Mouse (Mus musculus): ENCODE data around the gene Tsen34.
A peak's percentile ranks its signal among the peaks of the same experiment; 100 is the strongest.

- TF ChIP-seq CTCF (IDR thresholded peaks at IDR 0.05; ENCODE audit: low read depth) (peak; percentile 25), EP300 (IDR thresholded peaks at IDR 0.05; ENCODE audit: low read depth) (no peak)
These were observed 25.7 kb upstream of the Tsen34 start for GRCm38 (mm10) chr7:3666921-3667391.
